Mouse (Mus musculus) yolk sac, embryonic 10.5 days (tissue): ENCODE results near the gene Agap1.
A peak's percentile ranks its signal among the peaks of the same experiment; 100 is the strongest.

Source experiments
- DNase-seq: peaks from one replicate; pipeline ENCODE4 v3.0.0-alpha.2; 2017; ENCODE audit warnings: low spot score

The Agap1 gene

DNA sequence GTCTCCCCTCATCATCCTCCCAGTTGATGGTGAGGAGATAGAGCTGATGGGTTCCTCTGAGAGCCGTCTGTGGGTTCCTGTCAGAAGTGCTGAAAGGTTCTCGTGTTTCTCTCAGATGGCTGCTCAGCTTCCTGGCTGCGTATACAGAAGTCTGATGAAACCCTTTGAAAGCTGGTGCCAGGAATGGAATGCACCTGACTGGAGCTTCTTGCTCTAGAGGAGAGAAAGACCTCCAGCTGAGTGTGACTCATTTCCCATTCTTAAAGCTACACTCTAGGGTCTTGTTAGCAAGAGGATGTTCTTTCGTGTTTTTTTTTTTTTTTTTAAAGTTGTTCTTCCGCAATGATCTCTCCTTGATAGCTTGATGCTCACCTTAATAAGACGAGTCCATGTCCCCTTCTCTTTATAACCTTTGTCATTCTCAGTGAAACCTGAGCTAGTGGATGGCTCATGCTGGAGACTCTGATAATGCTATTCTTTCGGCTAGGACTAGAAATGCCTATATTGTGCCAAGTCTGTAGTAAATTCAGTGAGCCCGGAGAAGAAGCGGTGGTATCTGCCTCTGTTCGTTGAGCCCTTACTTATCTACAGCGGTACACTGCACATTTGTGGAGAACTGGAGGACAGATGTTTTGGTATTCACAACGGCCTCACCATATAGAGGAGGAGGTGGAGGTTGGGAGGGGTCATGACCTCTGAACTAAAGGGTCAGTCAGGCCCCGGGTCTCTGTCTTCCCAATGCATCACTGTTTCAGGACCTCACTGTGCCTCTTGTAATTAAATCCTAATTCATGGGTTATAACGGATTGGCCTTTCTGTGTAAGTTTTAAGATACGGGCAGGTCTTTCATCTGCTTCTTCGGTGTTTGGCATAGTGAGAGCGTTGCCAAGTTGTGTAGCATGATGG lies 2.8 kb downstream of the Agap1 start:
- no peak for DNase-seq

GRCm38 (mm10) chr1:89461881-89462280 lies 7.3 kb downstream of the Agap1 start:
- no peak for DNase-seq

- DNase-seq = no peak
Observed at GRCm38 (mm10) chr1:89463138-89463537, 8.5 kb downstream of the Agap1 start.

DNA sequence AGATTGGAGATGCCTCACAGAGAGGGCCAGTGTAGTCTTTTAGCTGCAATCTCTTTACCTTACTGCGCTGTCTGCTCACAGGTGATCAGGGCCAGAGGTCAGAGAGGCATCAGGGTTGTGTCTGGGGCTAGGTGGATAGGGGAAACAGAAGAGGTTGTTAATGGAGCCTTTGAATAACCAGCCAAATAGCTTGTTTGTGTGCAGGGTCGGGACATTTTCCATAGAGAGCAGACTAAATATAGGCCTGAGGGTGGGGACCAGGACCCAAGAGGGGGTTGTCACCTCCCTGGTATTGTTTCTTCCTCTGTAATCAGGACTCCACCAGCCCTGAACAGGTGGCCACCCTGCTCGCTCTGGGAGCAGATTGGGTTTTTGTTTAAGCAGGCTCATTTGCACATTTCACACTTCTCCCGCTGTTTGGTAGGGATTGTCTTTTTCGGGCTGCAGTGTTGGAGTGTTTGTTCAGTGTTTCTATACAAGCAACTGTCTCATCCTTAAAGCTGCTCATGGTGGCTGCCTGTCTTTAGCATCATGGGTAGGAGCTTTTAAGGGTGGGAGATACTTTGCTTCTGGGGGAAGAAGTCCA lies 10.9 kb downstream of the Agap1 start:
- no peak for DNase-seq

DNA sequence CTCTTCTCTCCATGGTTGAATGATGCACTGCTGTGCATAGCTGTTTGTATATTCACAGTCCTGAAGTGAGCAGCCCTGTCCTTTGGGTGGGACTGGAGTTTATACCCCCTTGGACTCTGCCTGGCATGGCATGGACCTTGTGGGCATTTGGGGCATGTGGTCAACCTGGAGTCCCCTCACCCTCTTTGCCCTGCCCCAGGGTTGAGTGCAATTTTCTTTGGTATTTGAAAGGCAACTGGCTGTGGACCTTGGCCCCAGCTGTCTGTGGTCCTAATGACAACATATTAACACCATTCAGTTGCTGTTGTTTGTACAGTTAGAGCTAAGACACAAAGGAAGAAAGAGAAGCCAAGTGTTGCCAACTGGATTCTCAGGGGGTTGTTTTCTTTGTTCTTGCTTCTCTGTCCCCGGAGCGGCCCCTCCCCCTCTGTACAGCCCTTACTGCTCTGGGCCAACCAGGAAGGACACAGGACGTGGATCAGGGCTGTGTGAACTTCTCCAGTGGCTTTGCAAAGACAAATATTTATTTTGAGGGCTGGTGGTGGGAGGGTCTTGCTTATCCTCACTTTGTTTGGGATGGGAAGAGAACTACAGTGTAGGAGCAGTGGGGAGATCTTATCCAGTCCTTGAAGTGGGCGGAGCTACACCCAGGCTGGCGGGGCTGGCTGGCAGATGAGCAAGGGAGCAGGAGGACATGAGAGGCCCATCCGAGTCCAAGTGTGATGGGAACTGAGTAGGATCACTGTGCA lies 12.9 kb downstream of the Agap1 start:
- DNase-seq = peak; percentile 88

DNA sequence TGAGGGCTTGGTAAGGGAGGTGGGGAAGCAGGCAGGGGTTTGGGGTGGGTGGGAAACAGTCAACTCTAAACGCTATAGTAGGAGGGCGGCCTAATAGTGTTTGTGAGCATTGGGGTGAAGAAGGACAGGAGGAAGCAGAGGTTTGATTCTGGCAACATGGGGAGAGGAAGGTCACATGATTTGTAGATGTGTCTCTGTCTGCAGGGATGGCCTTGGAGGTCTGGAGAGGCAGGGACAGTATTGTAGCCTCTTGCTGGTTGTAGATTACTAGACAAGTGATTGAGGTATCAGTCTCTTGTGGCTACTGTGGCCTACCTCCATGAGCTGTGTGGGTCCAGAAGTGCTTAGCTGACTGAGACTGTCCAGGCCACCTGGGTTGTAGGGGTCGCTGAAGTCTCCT lies 13.5 kb downstream of the Agap1 start:
- DNase-seq = no peak

GRCm38 (mm10) chr1:89471430-89471829 lies 16.8 kb downstream of the Agap1 start:
- DNase-seq = no peak

DNA sequence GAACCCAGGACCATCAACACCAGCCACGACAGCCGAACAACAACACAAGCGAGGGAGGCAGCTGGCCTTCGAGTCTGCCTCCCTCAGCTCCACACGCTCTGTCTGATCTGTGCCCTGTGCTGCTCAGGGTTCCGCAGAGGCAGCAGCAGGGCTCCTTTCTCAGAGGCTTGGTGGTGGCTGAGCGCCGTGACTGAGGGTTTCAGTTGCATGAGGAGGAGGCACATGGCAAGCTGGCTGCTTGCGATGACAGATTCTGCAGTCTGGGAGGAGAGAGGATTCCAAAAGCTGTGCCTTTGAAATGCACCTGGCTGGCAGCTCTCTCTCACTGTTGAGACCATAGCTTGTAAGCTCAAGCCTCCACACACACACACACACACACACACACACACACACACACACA lies 17.3 kb downstream of the Agap1 start:
- DNase-seq = no peak

- DNase-seq = peak; percentile 61
Observed at GRCm38 (mm10) chr1:89473946-89474345, 19.3 kb downstream of the Agap1 start.

GRCm38 (mm10) chr1:89474853-89475252 lies 20.2 kb downstream of the Agap1 start:
- no peak for DNase-seq

DNA sequence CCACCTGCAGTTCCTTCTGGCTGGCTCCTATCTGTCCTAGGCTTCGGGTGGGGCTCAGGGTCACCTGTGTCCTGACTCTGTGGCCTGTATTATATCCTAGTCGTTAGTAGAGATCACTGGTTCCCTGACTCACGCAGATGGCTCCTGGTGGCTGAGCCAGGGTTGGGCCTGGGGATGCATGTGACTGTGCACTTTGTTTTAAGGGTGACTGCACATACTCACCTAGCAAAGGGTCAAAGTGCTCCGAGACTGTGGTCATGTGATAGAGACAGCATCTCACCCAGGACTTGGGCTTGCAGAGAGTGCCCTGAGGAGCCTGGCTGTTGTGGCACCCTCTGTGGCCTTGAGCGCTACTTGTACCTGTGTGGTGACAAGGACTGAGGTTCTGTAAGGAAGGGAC lies 22.4 kb downstream of the Agap1 start:
- peak; percentile 67 for DNase-seq

DNA sequence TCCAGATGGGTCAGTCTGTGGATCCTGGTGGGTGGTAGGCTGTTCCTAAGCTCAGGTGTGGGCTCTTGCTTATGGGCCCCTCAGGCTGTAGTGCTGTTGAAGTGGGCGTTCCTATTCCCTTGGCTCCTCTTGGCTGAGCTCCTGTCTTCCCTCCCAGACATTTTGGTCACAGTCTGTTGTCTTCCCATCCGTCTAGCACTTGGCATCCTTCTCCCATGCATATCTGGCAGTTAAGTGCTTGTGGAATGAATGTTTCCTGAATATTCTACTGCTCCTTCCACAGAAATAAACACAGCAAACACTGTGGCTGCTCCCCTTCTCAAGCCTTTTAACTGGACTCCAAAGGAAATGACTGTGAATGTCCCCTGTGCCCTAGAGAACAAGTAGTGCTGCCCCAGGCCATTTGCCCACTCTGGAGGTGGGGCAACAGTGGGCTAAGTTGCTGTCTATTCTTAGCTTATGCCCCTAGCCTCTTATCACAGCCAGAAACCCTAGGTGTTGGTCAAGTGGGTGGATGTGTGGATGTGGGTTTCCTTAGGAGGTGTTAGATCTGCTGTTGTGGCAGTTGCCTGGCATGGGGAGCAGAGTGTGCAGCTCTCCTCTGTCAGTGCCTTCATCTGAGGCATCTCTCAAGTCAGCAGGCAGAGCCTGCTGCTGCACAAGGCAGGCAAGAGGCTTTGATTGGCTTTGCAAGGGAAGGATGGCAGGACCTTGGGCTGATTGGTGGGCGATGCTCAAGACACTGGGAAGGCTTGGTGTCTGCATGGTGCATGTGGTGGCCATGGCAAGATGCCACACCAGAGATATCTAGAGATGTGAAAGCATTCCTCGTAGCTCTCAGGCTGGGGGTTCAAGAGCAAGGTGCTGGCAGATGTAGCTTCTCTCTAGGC lies 24.2 kb downstream of the Agap1 start:
- DNase-seq = no peak

- DNase-seq = peak; percentile 79
Observed at GRCm38 (mm10) chr1:89481154-89481553, 26.5 kb downstream of the Agap1 start.

DNA sequence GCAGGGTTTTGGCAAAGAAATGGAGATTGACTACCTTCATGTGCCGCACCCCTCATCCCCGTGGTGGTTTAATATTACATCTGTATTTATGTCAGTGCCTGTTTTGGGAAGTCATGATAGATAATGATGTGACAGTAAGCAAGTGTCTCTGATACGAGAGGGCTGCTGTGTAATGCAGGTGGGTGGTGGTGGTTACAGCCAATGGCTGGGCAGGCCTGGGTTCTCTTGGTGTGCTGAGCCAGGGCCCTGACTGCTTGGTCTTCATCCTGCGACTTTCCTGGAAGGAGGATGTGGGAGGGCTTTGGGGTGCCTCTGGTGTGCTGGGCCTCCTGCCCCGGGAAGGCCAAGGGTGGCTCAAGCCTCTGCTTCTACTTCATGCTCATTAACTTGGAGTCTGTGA lies 28.2 kb downstream of the Agap1 start:
- DNase-seq = no peak

GRCm38 (mm10) chr1:89486891-89487290 lies 32.3 kb downstream of the Agap1 start:
- no peak for DNase-seq

DNA sequence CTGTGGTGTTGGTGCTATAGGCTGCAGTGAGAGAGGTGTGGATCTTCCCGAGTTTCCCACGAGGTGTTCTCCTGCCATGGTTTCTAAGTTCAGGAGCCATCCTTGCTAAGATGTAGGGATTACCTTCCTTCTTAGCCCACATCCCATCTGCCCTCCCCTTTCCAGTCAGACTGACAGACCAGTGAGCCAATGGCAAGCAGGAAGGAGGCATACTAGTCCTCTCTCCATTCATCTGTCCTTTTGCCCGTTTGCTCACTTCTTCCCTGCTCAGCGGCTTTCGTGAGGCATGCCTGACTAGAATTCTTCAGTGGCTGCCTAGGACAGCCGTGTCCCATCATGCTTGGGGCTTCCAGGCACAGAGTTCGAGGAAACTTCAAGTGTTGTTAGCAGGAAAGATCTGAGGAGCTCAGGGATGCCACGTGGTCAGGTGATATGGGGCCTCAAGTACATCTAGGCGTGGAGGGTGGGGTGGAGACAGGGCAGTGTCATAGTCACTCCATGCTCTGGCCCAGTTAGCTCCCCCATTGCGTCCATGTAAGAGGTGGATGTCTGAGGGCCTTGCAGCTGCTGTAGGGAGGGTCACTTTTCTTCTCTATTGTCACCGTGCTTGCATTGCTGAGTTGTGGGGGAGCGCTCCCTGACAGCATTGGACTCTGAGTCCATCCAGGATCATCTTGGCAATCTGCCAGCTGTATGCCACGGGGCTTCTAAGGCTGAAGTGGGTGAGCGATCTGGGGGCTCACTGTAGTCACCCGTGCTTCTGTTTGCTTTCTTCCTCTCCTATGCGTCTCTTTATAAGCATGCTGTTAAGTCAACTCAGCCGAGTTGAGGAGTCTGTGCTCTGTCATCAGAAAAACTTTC lies 34.7 kb downstream of the Agap1 start:
- DNase-seq = no peak

DNA sequence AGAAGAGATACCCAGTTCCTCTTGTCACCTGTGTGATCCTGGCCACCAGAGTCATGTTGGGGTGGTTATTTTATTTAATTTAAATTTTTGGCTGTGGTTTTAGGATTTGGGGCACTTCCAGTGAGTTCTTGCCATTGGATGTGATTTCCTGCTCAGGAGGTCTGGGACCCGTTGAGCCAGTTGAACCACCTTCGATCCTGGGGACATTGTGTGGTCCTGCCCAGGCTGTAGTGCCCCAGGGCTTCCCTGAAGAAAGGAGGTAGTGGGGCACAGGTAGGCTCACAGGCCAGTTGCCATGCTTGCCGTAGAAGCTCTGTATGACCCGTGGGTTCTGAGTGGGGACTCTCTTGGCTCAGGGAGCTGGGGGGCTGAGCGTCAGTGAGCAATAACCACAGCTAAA lies 38.6 kb downstream of the Agap1 start:
- no peak for DNase-seq

- DNase-seq = no peak
Observed at GRCm38 (mm10) chr1:89494816-89495215, 40.2 kb downstream of the Agap1 start.

- DNase-seq = no peak
Observed at GRCm38 (mm10) chr1:89496204-89496603, 41.6 kb downstream of the Agap1 start.

- no peak for DNase-seq
Observed at GRCm38 (mm10) chr1:89500925-89501324, 46.3 kb downstream of the Agap1 start.

DNA sequence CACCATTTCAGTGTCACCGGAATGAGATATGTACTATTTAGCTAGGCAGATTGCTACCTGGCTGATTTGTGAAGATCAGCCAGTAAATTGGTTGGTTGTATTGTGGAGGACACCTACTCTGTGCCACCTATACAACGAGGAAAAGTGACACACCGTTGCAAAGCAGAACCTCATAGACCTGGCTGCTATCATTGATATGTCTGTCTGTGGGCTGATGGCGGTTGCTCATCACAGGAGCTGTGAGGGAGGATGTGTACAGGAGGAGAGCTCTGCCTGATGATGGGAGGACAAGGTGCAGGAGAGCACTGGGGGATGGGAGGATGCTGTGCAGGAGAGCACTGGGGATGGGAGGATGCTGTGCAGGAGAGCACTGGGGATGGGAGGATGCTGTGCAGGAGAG lies 46.7 kb downstream of the Agap1 start:
- DNase-seq = no peak
